Mouse (Mus musculus): ENCODE results near the gene Gm45716.

DNA sequence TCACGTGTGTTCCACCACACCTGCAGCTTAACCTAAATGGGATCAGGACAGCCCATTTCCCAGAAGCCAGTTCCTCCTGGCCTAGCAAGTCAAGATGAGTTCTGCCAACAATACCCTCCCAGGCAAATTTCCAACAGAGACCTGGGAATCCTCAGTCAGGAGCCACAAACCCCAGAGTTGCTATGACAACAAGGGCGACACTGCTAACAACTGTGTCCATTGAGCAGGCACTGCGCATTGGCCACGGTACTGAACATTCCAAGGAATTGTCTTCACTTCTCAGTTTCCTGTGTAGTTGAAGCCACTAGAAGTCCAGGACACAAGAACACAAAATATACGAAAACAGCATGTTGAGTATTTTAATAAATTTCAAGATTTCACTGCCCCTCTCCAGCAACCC is 50.1 kb downstream of the Gm45716 start:
- TF ChIP-seq POLR2A (IDR thresholded peaks at IDR 0.05; ENCODE audit: borderline replicate concordance, extremely low read depth, low read depth, low read length) (no peak), CTCF (IDR thresholded peaks at IDR 0.05; ENCODE audit: insufficient read depth, low read length) (no peak)

All from lung, adult 2 months (tissue).